Comparison of ENCODE assay signal across 8 mouse cellular contexts in the genomic region with DNA sequence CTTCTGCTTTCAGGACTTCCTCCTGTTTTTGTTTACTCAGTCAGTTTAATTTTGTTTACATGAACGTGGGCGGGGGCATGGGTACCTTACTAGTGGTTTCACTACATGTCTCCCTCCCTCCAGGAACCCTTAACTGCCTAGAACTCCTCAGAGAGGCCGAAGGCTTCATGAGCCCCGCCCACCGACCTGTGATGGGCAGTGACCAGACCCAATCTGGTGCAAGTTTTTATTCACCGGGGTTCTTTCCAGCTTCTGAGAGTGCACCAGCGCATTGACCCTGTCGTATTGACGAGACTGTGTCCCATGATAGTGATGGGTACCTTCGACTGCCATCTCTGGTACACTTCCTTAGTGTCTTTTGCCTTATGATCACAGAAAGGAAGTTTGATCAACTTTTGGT. TPM values are rescaled to one million over a fixed set of nuclear protein-coding genes. Genes with fewer than 3 reads are reported as not detected.
DNase-seq lines count a peak whose midpoint lies in the region; ATAC-seq and TF ChIP-seq lines count a peak whose summit lies in the region.

No protein-coding gene starts in this region.

- H3K27me3 ChIP-seq in ES-Bruce4 (ENCODE audit: control insufficient read depth, insufficient read depth, low read length, poor library complexity, severe bottlenecking): no peaks in the 10 kb centered on the region
- H3K27me3 ChIP-seq in forebrain, embryonic 13.5 days: peaks cover 12% of the 10 kb centered on the region; the same call in 1 of the 2 replicates
- H3K27me3 ChIP-seq in liver, postnatal 0 days (ENCODE audit: insufficient read depth, low read length): no peaks in the 10 kb centered on the region
- no peaks in the 10 kb centered on the region for H3K27me3 ChIP-seq in neural tube, embryonic 12.5 days (replicated peaks)

- H3K4me2 ChIP-seq in forebrain, embryonic 13.5 days: peak overlapping the region; percentile 93
- peak overlapping the region; percentile 81 for H3K4me2 ChIP-seq in liver, postnatal 0 days (ENCODE audit: low read depth, low read length)
- peak overlapping the region; percentile 92 for H3K4me2 ChIP-seq in neural tube, embryonic 12.5 days (replicated peaks)

- no peak for TF ChIP-seq CTCF in ES-Bruce4 (IDR thresholded peaks at IDR 0.05; ENCODE audit: low read depth, low read length)
- TF ChIP-seq CTCF in liver, postnatal 0 days (IDR thresholded peaks at IDR 0.05; ENCODE audit: low read depth): no peak

- H3K27ac ChIP-seq in ES-Bruce4 (ENCODE audit: insufficient read depth, low read length): no peak overlapping the region
- H3K27ac ChIP-seq in forebrain, embryonic 13.5 days: no peak overlapping the region
- no peak overlapping the region for H3K27ac ChIP-seq in liver, postnatal 0 days (ENCODE audit: low read depth)
- no peak overlapping the region for H3K27ac ChIP-seq in neural tube, embryonic 12.5 days

- intact Hi-C loops in heart, postnatal 10 days (cut with DNase I): loop anchor here (2.0 kb wide), 1 partner anchor 152 kb away; no protein-coding TSS in a partner anchor

- peak; percentile 54 for DNase-seq in c-Kit-positive CD71-positive TER-119-negative erythroid progenitor cells, embryonic 14.5 days (ENCODE audit: low read depth)
- DNase-seq in heart, postnatal 10 days: peak; percentile 79 to 84
- peak; percentile 83 to 91 for DNase-seq in kidney, postnatal 36 days
- DNase-seq in liver, postnatal 0 days: peak; percentile 76
- DNase-seq in testis, postnatal 10 days (ENCODE audit: low spot score): peak; percentile 83

- WGBS in forebrain, embryonic 13.5 days: 1% methylated on average over 10 of the region's 10 CpGs
- under 1% methylated on average over 10 of the region's 10 CpGs for WGBS in liver, postnatal 0 days (ENCODE audit: insufficient replicate concordance)
- whole genome bisulfite sequencing in neural tube, embryonic 12.5 days: under 1% methylated on average over 10 of the region's 10 CpGs

- 0 out of 2 replicates have a peak overlapping the region, but pooled peaks have one; percentile 44 for H3K9ac ChIP-seq in ES-Bruce4 (ENCODE audit: low read depth, poor library complexity, severe bottlenecking)
- H3K9ac ChIP-seq in forebrain, embryonic 13.5 days: no peak overlapping the region; the same call in 1 of the 2 replicates
- no peak overlapping the region for H3K9ac ChIP-seq in liver, postnatal 0 days (replicated peaks)
- H3K9ac ChIP-seq in neural tube, embryonic 12.5 days: no peak overlapping the region

- peak; percentile 69 for ATAC-seq in forebrain, embryonic 13.5 days
- ATAC-seq in liver, postnatal 0 days: peak; percentile 86
- ATAC-seq in neural tube, embryonic 12.5 days (ENCODE audit: low FRiP score, low read depth): peak; percentile 70

- TF ChIP-seq POLR2A in ES-Bruce4 (IDR thresholded peaks at IDR 0.05; ENCODE audit: insufficient read depth, low read length): no peak

- H3K9me3 ChIP-seq in ES-Bruce4 (replicated peaks; ENCODE audit: control insufficient read depth, insufficient read depth, low read length, poor library complexity, severe bottlenecking): no peaks in the 10 kb centered on the region
- no peaks in the 10 kb centered on the region for H3K9me3 ChIP-seq in forebrain, embryonic 13.5 days (replicated peaks)
- H3K9me3 ChIP-seq in liver, postnatal 0 days (ENCODE audit: low read length): no peaks in the 10 kb centered on the region
- no peaks in the 10 kb centered on the region for H3K9me3 ChIP-seq in neural tube, embryonic 12.5 days

- TF ChIP-seq EP300 in ES-Bruce4 (IDR thresholded peaks at IDR 0.05; ENCODE audit: insufficient read depth, low read depth, low read length): no peak
- TF ChIP-seq EP300 in liver, postnatal 0 days (IDR thresholded peaks at IDR 0.05; ENCODE audit: low read depth): no peak

- no peaks in the 10 kb centered on the region for H3K36me3 ChIP-seq in ES-Bruce4 (ENCODE audit: control insufficient read depth, insufficient read depth, low read length, poor library complexity, severe bottlenecking)
- no peaks in the 10 kb centered on the region for H3K36me3 ChIP-seq in forebrain, embryonic 13.5 days (ENCODE audit: poor library complexity, severe bottlenecking)
- H3K36me3 ChIP-seq in liver, postnatal 0 days (replicated peaks; ENCODE audit: insufficient read depth, low read length): no peaks in the 10 kb centered on the region
- H3K36me3 ChIP-seq in neural tube, embryonic 12.5 days: no peaks in the 10 kb centered on the region

- H3K4me1 ChIP-seq in ES-Bruce4 (ENCODE audit: control insufficient read depth, insufficient read depth, low read length): no peaks in the 10 kb centered on the region
- peaks cover 11% of the 10 kb centered on the region for H3K4me1 ChIP-seq in forebrain, embryonic 13.5 days
- H3K4me1 ChIP-seq in liver, postnatal 0 days (ENCODE audit: insufficient read depth): peaks cover 3% of the 10 kb centered on the region
- H3K4me1 ChIP-seq in neural tube, embryonic 12.5 days: peaks cover 5% of the 10 kb centered on the region

- H3K4me3 ChIP-seq in ES-Bruce4 (ENCODE audit: low read depth, low read length): peak overlapping the region; percentile 61
- H3K4me3 ChIP-seq in forebrain, embryonic 13.5 days: peak overlapping the region; percentile 52
- peak overlapping the region; percentile 42 for H3K4me3 ChIP-seq in liver, postnatal 0 days (ENCODE audit: low read depth, low read length)
- peak overlapping the region; percentile 18; the same call in 1 of the 2 replicates for H3K4me3 ChIP-seq in neural tube, embryonic 12.5 days

RNA-seq across cellular contexts. Expression of gene Grid1, which starts 51.5 kb away (rescaled TPM):
- polyA plus RNA-seq in ES-Bruce4 (2011; ENCODE audit: insufficient read depth, insufficient read length, low read depth, missing spikeins): 0.24 and 1.3 TPM in 2 replicates
- 1.2 and 1.7 TPM in 2 replicates for polyA plus RNA-seq in forebrain, embryonic 13.5 days (2015; fragmentation: Nextera tagmentation; extraction: Ambion mirVana)
- total RNA-seq in heart, postnatal 10 days (2021): not detected
- not detected in 2 replicates for polyA plus RNA-seq in liver, postnatal 0 days (2015; fragmentation: Nextera tagmentation; extraction: Ambion mirVana)
- 2.0 and 2.4 TPM in 2 replicates for polyA plus RNA-seq in neural tube, embryonic 12.5 days (2016; fragmentation: Nextera tagmentation; extraction: Ambion mirVana)
